Mouse (Mus musculus) lung, adult 18-20 months (tissue): ENCODE measurements around the gene Nudt7.

Source experiments
- DNase-seq, 2 experiments: peaks; one replicate each; pipeline ENCODE4 v3.0.0; 2022; ENCODE audit warnings: mixed read lengths in 2 of 2

The Nudt7 gene

GRCm38 (mm10) chr8:114143645-114144290 lies 10.4 kb downstream of the Nudt7 start:
- DNase-seq: no peak

- DNase-seq: no peak
Measured at GRCm38 (mm10) chr8:114153311-114154045, 20.1 kb downstream of the Nudt7 start.

- no peak for DNase-seq
Measured at GRCm38 (mm10) chr8:114158586-114158985, 25.2 kb downstream of the Nudt7 start.

- DNase-seq: no peak
Measured at GRCm38 (mm10) chr8:114159666-114160065, 26.3 kb downstream of the Nudt7 start.

GRCm38 (mm10) chr8:114163871-114164270 lies 30.5 kb downstream of the Nudt7 start:
- no peak for DNase-seq

GRCm38 (mm10) chr8:114164444-114165096 lies 31.2 kb downstream of the Nudt7 start:
- no peak for DNase-seq

- DNase-seq: no peak
Measured at GRCm38 (mm10) chr8:114165741-114166140, 32.4 kb downstream of the Nudt7 start.

GRCm38 (mm10) chr8:114176721-114177120 lies 43.4 kb downstream of the Nudt7 start:
- no peak for DNase-seq

- no peak for DNase-seq
Measured at GRCm38 (mm10) chr8:114193334-114193733, 60.0 kb downstream of the Nudt7 start.

- no peak for DNase-seq
Measured at GRCm38 (mm10) chr8:114198990-114199389, 65.6 kb downstream of the Nudt7 start.
